Mouse (Mus musculus): ENCODE measurements around the gene Pde2a. TPM values are rescaled to one million over a fixed set of nuclear protein-coding genes. Genes with fewer than 3 reads are reported as not detected.

Gene Pde2a
- polyA plus RNA-seq, 1 experiment from 2014 or later, result 25.9 TPM

- Histone ChIP-seq H3K9ac (no peak overlapping the region), H3K9me3 (ENCODE audit: control insufficient read depth, low read length) (no peaks in the 10 kb centered on the region), H3K27ac (no peak overlapping the region), H3K4me1 (replicated peaks; ENCODE audit: control insufficient read depth, insufficient read depth, low read length) (0 out of 2 replicates have a peak, but pooled peaks cover 9% of the 10 kb centered on the region), H3K36me3 (replicated peaks; ENCODE audit: control insufficient read depth, insufficient read depth) (no peaks in the 10 kb centered on the region), H3K27me3 (ENCODE audit: control insufficient read depth, insufficient read depth, low read length) (no peaks in the 10 kb centered on the region), H3K4me3 (replicated peaks; ENCODE audit: low read length) (no peak overlapping the region), H3K4me2 (replicated peaks) (no peak overlapping the region)
- no peak for DNase-seq (ENCODE audit: low spot score)
- 100% methylated on average over 1 of the region's 1 CpGs for WGBS
- no peak for ATAC-seq (ENCODE audit: low FRiP score)
Measured at GRCm38 (mm10) chr7:101521696-101522095, 100.2 kb downstream of the Pde2a start.

- Histone ChIP-seq H3K9ac (no peak overlapping the region), H3K27ac (no peak overlapping the region), H3K9me3 (ENCODE audit: control insufficient read depth, low read length) (no peaks in the 10 kb centered on the region), H3K4me1 (replicated peaks; ENCODE audit: control insufficient read depth, insufficient read depth, low read length) (0 out of 2 replicates have a peak, but pooled peaks cover 9% of the 10 kb centered on the region), H3K27me3 (ENCODE audit: control insufficient read depth, insufficient read depth, low read length) (no peaks in the 10 kb centered on the region), H3K36me3 (replicated peaks; ENCODE audit: control insufficient read depth, insufficient read depth) (no peaks in the 10 kb centered on the region), H3K4me2 (replicated peaks) (no peak overlapping the region), H3K4me3 (replicated peaks; ENCODE audit: low read length) (no peak overlapping the region)
- WGBS, result 35% methylated on average over 2 of the region's 2 CpGs
- ATAC-seq (ENCODE audit: low FRiP score), result peak; percentile 40; the same call in 1 of the 2 replicates
- DNase-seq (ENCODE audit: low spot score), result no peak
Measured at GRCm38 (mm10) chr7:101523205-101523604, 101.7 kb downstream of the Pde2a start.

GRCm38 (mm10) chr7:101526484-101526883 is 105.0 kb downstream of the Pde2a start:
- H3K36me3 ChIP-seq (replicated peaks; ENCODE audit: control insufficient read depth, insufficient read depth), result no peaks in the 10 kb centered on the region
- DNase-seq (ENCODE audit: low spot score) (no peak), ATAC-seq (ENCODE audit: low FRiP score) (no peak)
- no peak overlapping the region for H3K27ac ChIP-seq
- H3K4me1 ChIP-seq (replicated peaks; ENCODE audit: control insufficient read depth, insufficient read depth, low read length), result 0 out of 2 replicates have a peak, but pooled peaks cover 9% of the 10 kb centered on the region
- H3K9ac ChIP-seq, result no peak overlapping the region
- WGBS, result 76% methylated on average over 7 of the region's 7 CpGs
- no peaks in the 10 kb centered on the region for H3K9me3 ChIP-seq (ENCODE audit: control insufficient read depth, low read length)
- H3K27me3 ChIP-seq (ENCODE audit: control insufficient read depth, insufficient read depth, low read length), result no peaks in the 10 kb centered on the region
- H3K4me2 ChIP-seq (replicated peaks), result no peak overlapping the region
- H3K4me3 ChIP-seq (replicated peaks; ENCODE audit: low read length), result no peak overlapping the region

- ATAC-seq (ENCODE audit: low FRiP score), result no peak
- Histone ChIP-seq H3K36me3 (replicated peaks; ENCODE audit: control insufficient read depth, insufficient read depth) (no peaks in the 10 kb centered on the region), H3K9ac (no peak overlapping the region), H3K4me3 (replicated peaks; ENCODE audit: low read length) (no peak overlapping the region), H3K9me3 (ENCODE audit: control insufficient read depth, low read length) (no peaks in the 10 kb centered on the region), H3K27me3 (ENCODE audit: control insufficient read depth, insufficient read depth, low read length) (no peaks in the 10 kb centered on the region), H3K4me1 (replicated peaks; ENCODE audit: control insufficient read depth, insufficient read depth, low read length) (peaks cover 6% of the 10 kb centered on the region; the same call in 1 of the 2 replicates), H3K27ac (no peak overlapping the region), H3K4me2 (replicated peaks) (no peak overlapping the region)
- WGBS, result 33% methylated on average over 5 of the region's 5 CpGs
- DNase-seq (ENCODE audit: low spot score), result no peak
Measured at GRCm38 (mm10) chr7:101534428-101534827, 112.9 kb downstream of the Pde2a start.

- Histone ChIP-seq H3K27ac (no peak overlapping the region), H3K4me3 (replicated peaks; ENCODE audit: low read length) (no peak overlapping the region), H3K9me3 (ENCODE audit: control insufficient read depth, low read length) (no peaks in the 10 kb centered on the region), H3K27me3 (ENCODE audit: control insufficient read depth, insufficient read depth, low read length) (no peaks in the 10 kb centered on the region), H3K36me3 (replicated peaks; ENCODE audit: control insufficient read depth, insufficient read depth) (no peaks in the 10 kb centered on the region), H3K4me2 (replicated peaks) (no peak overlapping the region), H3K9ac (no peak overlapping the region), H3K4me1 (replicated peaks; ENCODE audit: control insufficient read depth, insufficient read depth, low read length) (peaks cover 6% of the 10 kb centered on the region; the same call in 1 of the 2 replicates)
- ATAC-seq (ENCODE audit: low FRiP score) (no peak), DNase-seq (ENCODE audit: low spot score) (peak; percentile 46)
- 39% methylated on average over 10 of the region's 10 CpGs for WGBS
Measured at GRCm38 (mm10) chr7:101535102-101535501, 113.6 kb downstream of the Pde2a start.

- Histone ChIP-seq H3K4me2 (replicated peaks) (no peak overlapping the region), H3K4me1 (replicated peaks; ENCODE audit: control insufficient read depth, insufficient read depth, low read length) (peaks cover 6% of the 10 kb centered on the region; the same call in 1 of the 2 replicates), H3K27ac (no peak overlapping the region), H3K4me3 (replicated peaks; ENCODE audit: low read length) (no peak overlapping the region), H3K27me3 (ENCODE audit: control insufficient read depth, insufficient read depth, low read length) (no peaks in the 10 kb centered on the region), H3K9ac (no peak overlapping the region), H3K36me3 (replicated peaks; ENCODE audit: control insufficient read depth, insufficient read depth) (no peaks in the 10 kb centered on the region), H3K9me3 (ENCODE audit: control insufficient read depth, low read length) (no peaks in the 10 kb centered on the region)
- 64% methylated on average over 5 of the region's 5 CpGs for WGBS
- DNase-seq (ENCODE audit: low spot score), result no peak
- ATAC-seq (ENCODE audit: low FRiP score), result no peak
Measured at GRCm38 (mm10) chr7:101535517-101535916, 114.0 kb downstream of the Pde2a start.

GRCm38 (mm10) chr7:101537541-101537940 is 116.0 kb downstream of the Pde2a start:
- no peaks in the 10 kb centered on the region for H3K36me3 ChIP-seq (replicated peaks; ENCODE audit: control insufficient read depth, insufficient read depth)
- peaks cover 6% of the 10 kb centered on the region; the same call in 1 of the 2 replicates for H3K4me1 ChIP-seq (replicated peaks; ENCODE audit: control insufficient read depth, insufficient read depth, low read length)
- no peak for ATAC-seq (ENCODE audit: low FRiP score)
- WGBS, result 52% methylated on average over 8 of the region's 8 CpGs
- H3K4me3 ChIP-seq (replicated peaks; ENCODE audit: low read length), result no peak overlapping the region
- H3K4me2 ChIP-seq (replicated peaks), result no peak overlapping the region
- DNase-seq (ENCODE audit: low spot score), result no peak
- no peak overlapping the region for H3K27ac ChIP-seq
- H3K9ac ChIP-seq, result no peak overlapping the region
- H3K27me3 ChIP-seq (ENCODE audit: control insufficient read depth, insufficient read depth, low read length), result no peaks in the 10 kb centered on the region
- no peaks in the 10 kb centered on the region for H3K9me3 ChIP-seq (ENCODE audit: control insufficient read depth, low read length)

- DNase-seq (ENCODE audit: low spot score) (peak; percentile 72), ATAC-seq (ENCODE audit: low FRiP score) (no peak)
- no peak overlapping the region for H3K27ac ChIP-seq
- H3K9me3 ChIP-seq (ENCODE audit: control insufficient read depth, low read length), result no peaks in the 10 kb centered on the region
- H3K4me2 ChIP-seq (replicated peaks), result no peak overlapping the region
- no peak overlapping the region for H3K4me3 ChIP-seq (replicated peaks; ENCODE audit: low read length)
- no peaks in the 10 kb centered on the region for H3K27me3 ChIP-seq (ENCODE audit: control insufficient read depth, insufficient read depth, low read length)
- H3K9ac ChIP-seq, result no peak overlapping the region
- H3K4me1 ChIP-seq (replicated peaks; ENCODE audit: control insufficient read depth, insufficient read depth, low read length), result peaks cover 6% of the 10 kb centered on the region; the same call in 1 of the 2 replicates
- 61% methylated on average over 14 of the region's 14 CpGs for WGBS
- H3K36me3 ChIP-seq (replicated peaks; ENCODE audit: control insufficient read depth, insufficient read depth), result no peaks in the 10 kb centered on the region
Measured at GRCm38 (mm10) chr7:101538141-101538933, 116.8 kb downstream of the Pde2a start.

- Histone ChIP-seq H3K27me3 (ENCODE audit: control insufficient read depth, insufficient read depth, low read length) (no peaks in the 10 kb centered on the region), H3K9me3 (ENCODE audit: control insufficient read depth, low read length) (no peaks in the 10 kb centered on the region), H3K9ac (no peak overlapping the region), H3K36me3 (replicated peaks; ENCODE audit: control insufficient read depth, insufficient read depth) (no peaks in the 10 kb centered on the region), H3K4me2 (replicated peaks) (no peak overlapping the region), H3K4me1 (replicated peaks; ENCODE audit: control insufficient read depth, insufficient read depth, low read length) (peaks cover 6% of the 10 kb centered on the region; the same call in 1 of the 2 replicates), H3K4me3 (replicated peaks; ENCODE audit: low read length) (no peak overlapping the region), H3K27ac (no peak overlapping the region)
- 47% methylated on average over 9 of the region's 9 CpGs for WGBS
- no peak for DNase-seq (ENCODE audit: low spot score)
- ATAC-seq (ENCODE audit: low FRiP score), result no peak
Measured at GRCm38 (mm10) chr7:101539774-101540173, 118.3 kb downstream of the Pde2a start.
